Mouse (Mus musculus): ENCODE results near the gene Hsph1. TPM values are rescaled to one million over a fixed set of nuclear protein-coding genes. Genes with fewer than 3 reads are reported as not detected.
A peak's percentile ranks its signal among the peaks of the same experiment; 100 is the strongest.

Gene Hsph1
- total RNA-seq (2021) (100 to 1,000 TPM; 116 to 371 TPM), polyA plus RNA-seq (2012; rRNA removed) (5.1 and 23.5 TPM in 2 replicates)
- long read RNA-seq, transcript Hsph1-201 (17 exons, 3,240 nt), result minor isoform, 6 of 91 reads
- long read RNA-seq, transcript Hsph1-211 (18 exons, 3,802 nt), result major isoform, 71 of 91 reads
- long read RNA-seq, partial matches to known transcripts, result 8 of 91 reads
- long read RNA-seq, other reads (novel, unspliced or antisense), result 3 of 91 reads

DNA sequence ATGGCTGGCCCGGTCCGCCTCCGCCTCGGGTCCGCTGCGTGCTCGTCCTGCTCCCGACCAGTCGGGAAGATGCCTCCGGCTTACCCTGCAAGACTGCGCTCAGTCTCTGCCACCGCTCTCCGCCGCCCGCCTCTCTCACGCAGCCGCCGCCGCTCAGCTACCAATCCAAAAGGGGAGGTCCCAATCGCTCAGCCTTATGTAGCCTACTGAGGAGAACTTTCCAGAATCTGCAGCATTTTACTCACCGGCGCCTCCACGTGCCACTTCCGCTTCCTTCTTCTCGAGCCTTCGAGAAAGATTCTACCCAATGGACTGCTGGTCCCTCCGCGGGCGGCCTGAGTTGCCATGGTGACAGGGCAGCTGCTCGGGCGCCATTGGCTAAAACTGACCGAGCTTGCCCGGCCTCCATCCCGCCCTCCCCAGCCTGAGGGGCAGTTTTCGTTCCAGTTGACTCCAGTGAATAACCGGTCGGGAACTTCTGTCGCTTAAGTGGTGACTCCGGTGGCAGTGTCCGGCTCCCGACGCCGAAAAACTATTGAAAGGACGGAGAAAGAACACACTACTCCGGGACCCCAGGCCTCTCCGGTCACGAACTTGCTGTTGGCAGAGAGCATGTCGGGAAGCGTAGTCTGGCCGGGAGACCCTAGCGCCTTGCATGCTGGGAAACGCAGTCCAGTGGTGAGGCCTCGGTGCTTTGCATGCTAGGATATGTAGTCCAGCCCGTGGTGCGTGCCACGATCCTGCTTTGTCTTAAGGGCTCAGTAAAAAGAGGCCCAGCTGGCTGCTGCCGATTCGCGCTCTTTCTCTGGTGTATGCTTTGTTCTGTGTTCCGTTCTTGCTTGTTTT is at the start of gene Hsph1:
Gene Hsph1, minus strand, starts transcription at position 302 of the 846 bp plus-strand sequence.
- peak; percentile 99 for DNase-seq

DNA sequence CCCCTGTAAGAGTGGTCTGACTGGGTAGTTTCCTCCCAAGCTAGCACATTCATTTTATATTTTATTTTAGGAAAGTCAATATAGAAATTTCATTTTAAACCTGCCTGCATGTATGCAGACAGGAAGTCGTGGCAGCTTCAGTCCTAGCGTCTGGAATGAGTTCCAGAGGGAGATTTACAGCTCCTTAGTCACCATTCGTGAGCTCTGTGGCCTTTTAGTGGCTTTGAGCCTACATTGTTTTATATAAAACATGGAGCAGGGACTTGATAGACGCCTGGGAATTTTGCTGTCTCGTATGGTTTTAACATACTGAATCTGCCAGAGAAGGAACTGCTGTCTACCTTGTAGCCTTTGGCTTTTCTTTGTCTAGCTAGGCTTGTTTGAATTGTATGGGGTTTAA is 44.8 kb upstream of the Hsph1 start:
- DNase-seq, result peak; percentile 38

DNA sequence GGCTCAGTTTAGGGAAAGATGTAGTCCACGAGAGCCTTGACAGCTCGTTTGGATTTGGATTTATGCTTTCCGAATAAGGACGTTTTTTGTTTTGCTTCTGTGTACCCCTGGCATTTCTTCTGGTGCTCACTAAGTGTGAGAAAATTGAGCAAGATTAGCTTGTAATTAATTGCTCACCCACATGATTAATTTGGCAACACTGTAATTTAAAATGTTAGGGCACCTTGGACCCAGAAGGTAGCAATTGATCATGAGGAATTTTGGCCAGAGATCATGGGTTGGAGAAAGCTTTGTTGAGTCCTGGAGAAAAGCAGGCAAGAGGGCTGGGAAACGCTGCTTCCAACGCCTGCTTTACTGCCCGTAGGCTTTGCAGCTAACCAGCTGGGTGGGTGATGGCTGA is 43.7 kb upstream of the Hsph1 start:
- no peak for DNase-seq

DNA sequence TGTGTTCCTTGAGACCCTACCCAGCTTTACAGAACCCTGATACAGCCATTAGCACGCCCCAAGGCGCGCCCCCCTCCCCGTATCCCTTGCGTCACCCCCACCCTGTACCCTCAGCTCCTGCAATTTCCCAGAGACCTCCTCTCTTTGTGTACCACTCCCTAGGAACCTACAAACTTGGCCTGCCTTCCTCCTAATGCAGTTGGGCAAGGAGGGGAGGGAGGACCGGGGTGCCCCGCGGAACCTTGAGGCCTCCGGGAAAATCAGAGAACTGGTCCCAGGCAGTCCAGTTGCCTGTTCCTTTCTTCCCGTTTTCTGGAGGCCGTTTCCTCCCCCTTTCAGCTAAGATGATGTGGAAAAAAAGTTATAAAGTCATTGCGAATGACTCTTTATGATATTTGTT is 43.2 kb upstream of the Hsph1 start:
- peak; percentile 46 for DNase-seq

DNA sequence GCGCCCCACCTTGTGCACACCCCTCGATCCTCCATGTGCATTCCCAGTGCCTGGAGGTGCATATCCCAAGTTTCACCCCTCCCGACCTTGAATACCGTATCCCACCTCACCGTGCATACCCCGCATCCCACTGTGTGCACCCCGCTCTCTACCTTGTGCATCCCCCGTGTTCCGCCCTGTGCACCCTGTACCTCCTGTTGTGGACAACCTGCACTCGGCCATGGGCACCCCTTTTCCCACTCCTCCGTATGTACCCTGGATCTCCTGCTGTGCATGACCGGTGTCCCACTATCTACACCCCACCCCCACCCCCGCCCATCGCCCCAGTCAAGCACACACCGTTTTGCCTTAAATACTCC is 42.8 kb upstream of the Hsph1 start:
- DNase-seq, result no peak

DNA sequence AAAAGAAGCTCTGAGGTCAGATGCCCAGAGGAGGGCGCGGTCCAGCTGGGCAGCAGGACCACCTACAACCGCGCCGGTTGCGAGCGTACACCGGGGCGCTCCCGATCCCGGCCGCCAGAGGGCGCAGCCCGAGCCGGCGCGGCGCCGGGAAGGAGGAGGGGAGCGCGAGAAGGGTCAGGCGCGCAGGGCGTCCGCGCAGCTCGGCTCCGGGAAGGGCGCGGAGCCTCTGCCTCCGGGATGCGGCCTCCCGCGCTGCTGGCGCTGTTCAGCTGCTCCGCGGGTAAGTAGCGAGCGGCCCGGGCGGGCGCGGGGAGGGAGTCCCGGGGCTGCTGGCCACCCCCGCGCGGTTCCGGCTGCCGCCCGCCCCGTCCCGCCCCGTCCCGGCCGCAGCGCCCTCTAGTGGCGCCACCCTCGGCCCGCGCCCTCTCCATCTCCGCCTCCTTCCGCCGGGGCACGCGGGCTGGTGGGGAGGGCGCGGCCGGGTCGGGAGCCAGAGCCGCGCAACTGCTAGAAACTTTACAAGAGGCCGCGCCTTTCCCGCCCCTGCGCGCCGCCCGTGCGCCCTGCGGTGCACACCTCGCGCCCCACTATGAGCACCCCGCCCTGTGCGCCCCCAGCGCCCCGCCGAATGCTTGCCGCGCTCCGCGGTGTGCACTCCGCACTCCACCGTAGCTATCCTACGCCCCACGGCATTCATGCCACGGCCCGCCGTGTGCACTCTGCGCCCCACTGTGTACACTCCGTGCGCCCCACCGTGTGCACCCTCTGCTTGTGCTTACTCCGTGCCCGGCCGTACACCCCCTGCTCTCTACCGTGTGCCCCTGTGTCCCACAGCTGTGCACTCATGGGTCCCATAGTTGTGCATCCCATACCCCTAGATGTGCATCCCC is 42.2 kb upstream of the Hsph1 start, which contains the start of gene B3glct:
Gene B3glct, plus strand, starts transcription at position 131 of the 890 bp plus-strand sequence.
- peak; percentile 92 for DNase-seq

DNA sequence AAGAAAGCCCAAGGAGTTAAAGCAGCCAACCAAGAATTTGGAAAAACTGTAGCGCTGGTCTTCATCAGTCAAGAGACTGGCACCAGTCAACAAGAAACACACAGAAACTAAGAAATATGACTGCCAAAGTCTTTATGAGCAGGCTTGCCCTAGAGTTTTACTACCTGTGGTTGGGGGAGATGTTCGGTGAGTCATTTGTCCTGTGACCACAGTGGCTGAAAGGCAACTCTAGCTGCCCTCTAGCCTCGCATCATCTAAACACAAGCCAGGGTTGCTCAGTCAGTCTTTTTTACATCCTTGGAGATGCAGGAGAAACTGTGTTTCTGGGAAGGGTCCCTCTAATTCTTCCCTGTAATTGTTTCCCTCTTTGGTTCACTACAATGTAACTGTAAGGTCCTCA is 41.0 kb upstream of the Hsph1 start:
- DNase-seq, result no peak

DNA sequence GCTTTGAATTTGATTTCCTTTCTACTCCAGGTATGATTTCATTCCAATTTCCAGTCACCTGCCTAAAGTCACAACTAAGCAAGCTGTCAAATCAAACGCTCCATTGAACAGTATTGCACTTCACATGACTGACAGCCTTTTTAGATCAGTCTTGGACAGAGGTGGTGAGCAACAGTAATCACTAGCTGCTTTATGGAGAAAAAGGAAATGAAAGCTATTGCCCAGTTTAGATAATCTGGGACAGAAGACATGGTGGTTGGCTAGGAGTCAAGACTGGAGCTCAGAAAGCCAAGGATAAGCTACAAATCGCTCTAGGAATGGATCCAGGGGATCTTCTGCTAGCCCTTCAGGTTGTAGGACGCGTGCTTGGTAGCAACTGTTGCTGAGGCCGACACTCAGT is 27.2 kb upstream of the Hsph1 start:
- DNase-seq, result no peak

DNA sequence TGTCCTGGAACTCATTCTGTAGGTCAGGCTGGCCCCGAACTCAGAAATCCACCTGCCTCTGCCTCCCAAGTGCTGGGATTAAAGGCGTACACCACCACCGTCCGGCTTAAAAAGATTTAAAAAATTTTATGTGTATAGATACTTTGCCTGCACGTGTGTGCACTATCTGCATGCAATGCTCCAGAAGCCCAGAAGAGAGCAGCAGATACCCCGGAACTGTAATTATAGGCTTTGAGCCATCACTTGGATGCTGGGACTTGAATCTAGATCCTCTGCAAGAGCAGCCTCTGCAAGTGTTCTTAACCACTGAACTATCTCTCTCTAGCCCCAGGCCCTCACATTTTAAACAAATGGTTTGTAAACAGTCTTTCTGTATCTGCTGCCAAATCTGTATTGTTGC is 26.8 kb upstream of the Hsph1 start:
- no peak for DNase-seq

DNA sequence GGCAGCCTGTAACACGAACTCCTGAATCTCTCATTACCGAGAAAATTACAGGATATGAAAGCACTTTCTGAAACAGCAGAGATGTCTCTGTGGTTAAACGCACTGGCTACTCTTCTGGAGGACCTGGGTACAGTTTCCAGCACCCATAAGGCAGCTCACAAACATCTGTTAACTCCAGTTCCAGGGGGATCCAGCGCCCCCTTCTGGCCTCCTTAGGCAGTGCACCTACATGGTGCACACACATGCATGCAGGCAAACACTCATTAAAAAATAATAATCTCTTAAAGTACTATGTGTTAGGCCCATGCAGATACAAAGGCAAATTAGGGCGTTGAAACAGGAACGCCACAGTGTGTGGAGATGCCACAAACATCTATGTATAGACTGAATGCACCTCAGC is 25.3 kb upstream of the Hsph1 start:
- no peak for DNase-seq

DNA sequence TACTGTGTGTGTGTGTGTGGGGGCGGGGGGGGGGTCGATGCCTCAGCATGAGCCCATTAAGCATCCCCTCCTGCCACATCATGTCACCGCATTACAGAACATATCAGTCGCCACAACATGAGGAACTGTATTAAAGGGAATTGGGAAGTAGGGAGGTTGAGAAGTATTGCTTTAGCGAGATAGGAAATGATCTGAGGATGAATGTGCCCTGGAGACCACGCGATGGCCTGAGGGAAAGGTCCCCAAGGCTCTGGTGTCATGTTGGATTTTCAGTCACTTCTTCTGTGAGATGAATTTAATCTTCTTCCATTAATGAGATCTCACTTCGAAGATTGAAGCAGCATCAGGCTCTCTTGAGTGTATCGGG is 23.2 kb upstream of the Hsph1 start:
- DNase-seq, result no peak

DNA sequence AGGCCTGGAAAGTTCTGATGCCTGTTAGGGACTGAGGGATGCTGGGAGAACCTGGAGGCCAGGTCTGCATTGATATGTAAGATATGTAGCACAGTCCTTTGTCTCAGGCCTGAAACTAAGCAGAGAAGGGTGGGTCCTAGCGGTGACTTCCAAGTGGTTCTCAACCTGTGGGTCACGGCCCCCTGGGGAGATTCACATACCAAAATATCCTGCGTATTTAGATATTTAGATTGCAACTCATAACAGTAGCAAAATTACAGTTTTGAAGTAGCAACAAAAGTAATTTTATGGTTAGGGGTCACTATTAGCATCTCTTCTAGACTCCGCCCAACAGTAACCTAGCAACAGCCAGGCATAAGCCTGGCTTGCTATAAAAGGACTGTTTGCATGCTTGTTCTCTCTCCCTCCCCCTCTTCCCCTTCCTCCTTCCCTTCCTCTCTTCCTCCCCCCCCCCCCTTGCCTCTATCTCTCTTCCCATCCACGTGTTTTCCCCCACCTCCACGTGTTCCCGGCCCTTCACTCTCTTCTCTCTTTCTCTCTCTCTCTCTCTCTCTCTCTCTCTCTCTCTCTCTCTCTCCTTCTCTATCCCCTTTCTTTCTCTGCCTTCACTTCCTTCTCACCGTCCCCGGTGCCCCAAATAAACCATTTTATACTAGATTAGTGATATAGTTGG is 22.7 kb upstream of the Hsph1 start:
- no peak for DNase-seq

DNA sequence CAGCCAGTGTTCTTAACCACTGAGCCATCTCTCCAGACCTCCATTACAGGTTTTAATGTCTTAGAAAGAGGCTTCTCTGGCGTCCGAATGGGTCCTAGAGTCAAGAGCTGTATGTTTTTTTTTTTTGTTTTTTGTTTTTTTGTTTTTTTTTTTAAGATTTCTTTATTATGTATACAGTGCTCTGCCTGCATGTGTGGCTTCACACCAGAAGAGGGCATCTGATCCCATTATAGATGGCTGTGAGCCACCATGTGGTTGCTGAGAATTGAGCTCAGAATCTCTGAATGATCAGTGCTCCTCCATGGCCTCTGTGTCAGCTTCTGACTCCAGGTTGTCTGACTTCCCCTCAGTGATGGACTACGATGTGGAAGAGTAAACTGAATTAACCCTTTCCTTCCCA is 21.8 kb upstream of the Hsph1 start:
- DNase-seq, result no peak

DNA sequence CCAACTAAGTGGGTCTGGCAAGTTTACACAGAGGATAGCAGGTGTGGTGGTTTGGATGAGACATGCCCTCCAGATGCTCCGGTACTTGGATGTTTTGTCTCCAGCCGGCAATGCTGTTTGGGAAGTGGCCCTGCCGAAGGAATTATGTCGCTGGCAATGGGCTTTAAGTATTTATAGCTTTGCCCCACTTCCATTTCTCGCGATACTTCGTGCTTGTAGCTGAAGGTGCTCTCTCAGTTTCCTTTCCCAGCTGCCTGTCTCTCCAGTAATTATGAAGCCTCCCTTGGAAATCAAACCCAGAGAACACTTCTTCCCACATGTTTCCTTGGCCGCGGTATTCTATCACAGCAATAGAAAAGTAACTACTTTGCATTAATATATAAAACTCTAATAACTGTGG is 19.5 kb upstream of the Hsph1 start:
- no peak for DNase-seq

DNA sequence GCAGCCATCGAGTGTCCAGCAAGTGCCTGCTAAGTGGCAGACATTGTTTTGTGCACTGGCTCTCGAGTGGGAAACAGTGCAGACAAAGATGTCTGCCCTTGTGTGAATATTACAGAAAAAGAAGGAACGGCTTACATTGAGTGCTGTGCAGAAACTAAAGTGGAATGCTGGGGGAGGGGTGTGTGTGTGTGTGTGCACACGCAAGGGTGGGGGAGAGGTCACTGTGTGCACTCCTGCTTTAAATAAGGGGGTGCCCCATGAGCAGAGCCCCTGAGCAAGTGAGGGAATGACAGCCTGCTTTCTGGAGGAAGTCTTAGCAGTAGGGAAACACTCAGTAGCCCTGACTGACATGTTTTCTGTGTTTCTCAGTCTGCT is 14.0 kb upstream of the Hsph1 start:
- DNase-seq, result no peak

DNA sequence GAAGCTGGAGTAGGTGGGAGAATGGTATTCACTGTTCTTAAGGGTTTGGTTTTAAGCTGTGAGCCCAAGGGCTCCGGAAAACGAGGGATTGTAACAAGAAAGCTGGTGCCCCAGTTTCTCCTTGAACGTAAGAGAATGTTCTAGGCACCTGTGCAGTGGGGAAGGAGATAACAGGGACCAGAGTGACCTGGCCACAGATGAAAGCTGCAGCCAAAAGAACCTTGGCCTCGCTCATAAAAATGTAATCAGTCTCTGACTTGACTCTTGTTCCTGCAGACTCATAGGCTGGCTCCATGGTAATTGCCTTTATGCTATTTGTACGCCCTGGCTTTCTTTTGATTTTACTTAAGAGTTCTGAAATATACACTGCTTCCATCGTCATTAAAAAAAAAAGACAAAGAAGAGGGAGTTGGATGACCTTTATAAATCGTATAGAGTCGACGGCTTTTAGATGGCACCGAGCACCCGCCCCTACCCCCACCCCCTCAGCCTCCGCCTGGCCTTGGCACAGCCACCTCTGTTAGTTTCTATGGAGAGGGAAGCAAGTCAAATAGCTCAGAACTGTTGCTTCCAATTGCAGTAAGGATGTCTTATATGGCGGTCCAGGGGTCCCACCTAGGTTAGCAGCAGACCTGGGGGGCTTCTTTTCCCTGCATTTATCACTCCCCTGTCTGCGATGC is 13.5 kb upstream of the Hsph1 start:
- DNase-seq, result peak; percentile 49

DNA sequence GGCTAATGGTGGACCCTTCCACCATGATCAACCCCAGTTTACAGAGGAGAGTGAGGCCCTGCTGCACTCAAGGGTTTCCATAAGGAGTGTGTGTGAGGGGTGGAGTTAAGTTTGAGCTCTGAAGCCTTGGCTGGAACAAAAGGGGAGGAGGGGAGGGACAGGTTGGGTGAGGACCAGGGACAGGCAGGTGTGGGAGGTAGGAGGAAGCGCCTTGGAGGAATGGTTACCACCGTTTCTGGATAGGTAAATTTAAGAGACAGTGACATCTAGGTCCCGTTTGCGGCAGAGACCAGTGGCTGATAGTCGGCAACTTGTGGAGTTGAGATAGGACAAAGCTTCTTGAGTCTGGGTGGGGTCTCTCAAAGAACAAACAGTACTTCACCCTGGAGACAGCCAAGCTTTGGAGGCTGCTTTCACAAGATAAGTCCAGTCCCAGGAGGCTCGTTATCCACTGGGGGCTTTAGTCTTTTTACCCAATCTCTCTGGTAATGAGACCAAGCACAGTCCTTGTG is 12.8 kb upstream of the Hsph1 start:
- DNase-seq, result no peak

DNA sequence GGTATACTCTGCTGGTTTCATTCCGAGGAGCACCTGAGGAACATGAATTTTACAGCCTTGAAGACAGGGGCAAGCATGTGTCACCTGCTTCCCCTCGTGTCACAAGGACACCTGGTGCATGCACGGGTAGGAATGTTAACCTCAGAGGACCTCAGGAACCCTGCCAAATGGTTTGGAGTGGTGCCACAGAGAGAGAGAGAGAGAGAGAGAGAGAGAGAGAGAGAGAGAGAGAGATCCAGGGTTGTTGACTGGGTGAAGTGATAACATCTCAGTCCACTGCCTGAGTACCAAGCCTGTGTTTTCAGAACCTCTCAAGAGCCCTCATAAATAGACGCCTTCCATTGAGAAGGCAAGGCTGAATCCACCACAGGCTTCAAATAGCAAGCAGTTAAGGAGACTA is 12.0 kb upstream of the Hsph1 start:
- DNase-seq, result no peak

DNA sequence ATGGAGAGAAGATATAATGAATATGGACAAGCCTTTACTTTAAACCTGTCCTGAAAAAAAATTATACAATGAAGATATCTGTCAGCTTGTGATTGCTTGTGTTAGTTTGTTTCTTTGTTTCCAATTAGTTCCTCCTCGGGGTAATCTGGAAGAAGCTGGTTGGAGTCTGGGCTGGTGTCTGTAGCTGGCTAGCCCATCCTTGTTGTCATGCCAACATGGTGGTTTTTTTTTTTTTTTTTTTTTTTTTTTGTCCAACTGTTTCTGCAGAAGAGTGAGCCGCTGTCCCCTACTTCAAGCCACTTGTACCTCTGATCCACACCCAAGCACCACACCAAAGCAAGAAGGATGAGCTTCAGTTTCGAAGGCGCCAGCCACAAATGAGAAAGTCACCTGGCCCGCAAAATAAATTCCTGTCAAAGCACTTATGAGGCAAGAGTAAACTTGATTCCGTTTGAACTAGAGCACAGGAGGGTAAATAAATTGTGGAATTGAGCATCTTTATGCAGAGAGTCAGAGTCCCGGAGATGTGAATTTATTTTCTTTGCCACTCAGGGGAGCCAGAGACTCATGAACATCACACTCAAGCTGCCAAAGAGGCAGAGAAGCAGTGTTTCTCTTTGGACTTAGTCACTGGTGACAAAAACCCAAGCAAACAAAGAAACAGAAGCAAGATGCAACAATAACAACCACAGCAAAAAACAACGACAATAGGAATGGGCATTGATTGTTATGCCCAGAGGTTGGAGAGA is 11.4 kb upstream of the Hsph1 start:
- no peak for DNase-seq

DNA sequence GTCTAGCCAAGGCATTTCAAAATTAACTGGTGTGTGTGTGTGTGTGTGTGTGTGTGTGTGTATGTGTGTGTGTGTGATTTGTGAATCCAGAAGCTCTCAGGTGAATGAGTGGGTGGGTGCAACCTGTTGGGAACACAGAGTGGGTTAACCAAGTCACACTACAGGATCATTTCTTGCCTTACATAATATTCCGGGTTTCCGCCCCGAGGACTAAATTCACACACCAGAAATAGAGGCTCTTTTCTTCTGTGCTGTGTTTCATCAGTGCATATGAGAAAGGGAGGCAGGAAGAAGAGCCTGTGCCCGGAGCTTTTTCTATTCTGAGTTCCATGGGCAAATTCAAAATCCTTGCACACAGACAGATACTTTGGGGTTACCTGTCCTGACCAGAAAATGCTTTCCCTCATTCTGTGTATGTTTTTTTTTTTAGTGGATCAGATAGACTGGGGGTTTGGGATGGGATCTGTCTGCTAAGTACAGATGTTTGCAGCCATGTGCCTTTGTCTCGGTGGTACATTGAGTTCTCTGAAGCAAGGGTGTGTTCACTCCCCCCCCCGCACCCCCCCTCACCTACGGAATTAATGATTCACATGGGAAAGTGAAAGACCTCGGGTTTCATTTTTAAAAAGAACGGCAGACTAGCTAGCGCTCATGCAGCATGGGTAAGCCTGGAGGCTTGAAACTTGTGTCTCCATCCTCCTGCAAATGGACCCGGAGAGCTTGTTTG is 6.8 kb upstream of the Hsph1 start:
- DNase-seq, result no peak
